Mouse (Mus musculus) heart, postnatal 14 days (tissue): Measurements from ENCODE around the gene Vtn. TPM values are rescaled to one million over a fixed set of nuclear protein-coding genes. Genes with fewer than 3 reads are reported as not detected.
"Not testable (repeated sequence)": the region's sequence is repeated elsewhere in the genome, so short reads cannot be mapped to it uniquely, and the experiment has no call there.

Experiments
- DNase-seq, 2 experiments: peaks; one replicate each; pipeline ENCODE4 v3.0.0; 2021 to 2022
- intact Hi-C: fragments of 180-260 bp; cut with DNase I; formaldehyde crosslinking; loops from one replicate; pipeline ENCODE4 v1.15.1; 2025
- total RNA-seq, 2 experiments: library from RNA; stranded (reverse); gene quantifications; 2 replicates each; pipeline ENCODE4 v1.2.3; 2021

The Vtn gene
- total RNA-seq, 2 experiments from 2014 or later: 32.0 to 36.5 TPM

GRCm38 (mm10) chr11:78528714-78529113, 29.8 kb downstream of the Vtn start:
- no peak for DNase-seq
- intact Hi-C loops: no loop called here

- DNase-seq: no peak
- intact Hi-C loops: no loop called here
These were observed 31.1 kb downstream of the Vtn start for GRCm38 (mm10) chr11:78530001-78530400.

- DNase-seq: peak; percentile 64 to 73
- intact Hi-C loops: no loop called here
These were observed 32.2 kb downstream of the Vtn start for GRCm38 (mm10) chr11:78531046-78531445.

- intact Hi-C loops, DNase-seq: not testable (repeated sequence)
These were observed 32.6 kb downstream of the Vtn start for GRCm38 (mm10) chr11:78531515-78531914.

- intact Hi-C loops: no loop called here
- DNase-seq: no peak
These were observed 35.6 kb downstream of the Vtn start for GRCm38 (mm10) chr11:78534516-78534915.

- intact Hi-C loops: no loop called here
- peak; percentile 31 to 33 for DNase-seq
These were observed 36.6 kb downstream of the Vtn start for GRCm38 (mm10) chr11:78535376-78536079.

GRCm38 (mm10) chr11:78536080-78536689, 37.3 kb downstream of the Vtn start, which contains the start of the genes Tnfaip1 and Ift20:
TSS of gene Tnfaip1 (minus strand) at chr11:78536332.
TSS of gene Ift20 (plus strand) at chr11:78536361.
- peak; percentile 93 to 95 for DNase-seq
- intact Hi-C loops: no loop called here

GRCm38 (mm10) chr11:78536690-78537084, 37.8 kb downstream of the Vtn start:
- intact Hi-C loops: no loop called here

GRCm38 (mm10) chr11:78540358-78540757, 41.5 kb downstream of the Vtn start:
- DNase-seq: no peak
- intact Hi-C loops: no loop called here

More at GRCm38 (mm10) chr11:78536690-78537084, 37.8 kb downstream of the Vtn start:
- DNase-seq: no peak

GRCm38 (mm10) chr11:78544449-78545111, 45.7 kb downstream of the Vtn start:
- intact Hi-C loops: no loop called here
- no peak for DNase-seq

GRCm38 (mm10) chr11:78545181-78545580, 46.3 kb downstream of the Vtn start:
- no peak for DNase-seq
- intact Hi-C loops: no loop called here

GRCm38 (mm10) chr11:78547718-78548460, 49.0 kb downstream of the Vtn start:
- intact Hi-C loops: no loop called here
- no peak for DNase-seq

GRCm38 (mm10) chr11:78549491-78549987, 50.6 kb downstream of the Vtn start:
- DNase-seq: no peak
- intact Hi-C loops: no loop called here

- intact Hi-C loops: no loop called here
- peak; percentile 93 to 94 for DNase-seq
These were observed 51.5 kb downstream of the Vtn start, which contains the start of gene Tmem97 for GRCm38 (mm10) chr11:78550168-78551058. TSS of gene Tmem97 (minus strand) at chr11:78550777.

- intact Hi-C loops: no loop called here
- DNase-seq: no peak
These were observed 52.1 kb downstream of the Vtn start for GRCm38 (mm10) chr11:78551059-78551398.

Other genes with a start within 250 kb of the Vtn start
- 100 to 1,000 TPM; 184 to 186 TPM for gene 2610507B11Rik, start 237.3 kb upstream of the Vtn start, total RNA-seq
- gene BC030499, start 208.2 kb upstream of the Vtn start, total RNA-seq: 1 to 10 TPM in 1 of 2 experiments, under 1 TPM in 1; 0.90 to 1.9 TPM
- 1 to 10 TPM; 2.2 to 4.2 TPM for gene Spag5, start 197.6 kb upstream of the Vtn start, total RNA-seq
- 1 to 10 TPM in 1 of 2 experiments, under 1 TPM in 1; 0.54 to 1.0 TPM for gene Aldoc, start 176.1 kb upstream of the Vtn start, total RNA-seq
- 10 to 100 TPM; 23.5 to 23.9 TPM for gene Pigs, start 170.7 kb upstream of the Vtn start, total RNA-seq
- gene Unc119, start 155.6 kb upstream of the Vtn start, total RNA-seq: 1 to 10 TPM; 5.9 to 6.3 TPM
- under 1 TPM in 1 of 2 experiments, not detected in 1; 0.24 TPM for gene Foxn1, start 112.5 kb upstream of the Vtn start, total RNA-seq
- gene Slc13a2, start 76.9 kb upstream of the Vtn start, total RNA-seq: not detected
- gene Slc46a1, start 33.4 kb upstream of the Vtn start, total RNA-seq: 1 to 10 TPM; 2.3 to 3.1 TPM
- under 1 TPM; 0.37 to 0.79 TPM for gene Sarm1, start 1.3 kb upstream of the Vtn start, total RNA-seq
- gene Sebox, start 4.4 kb downstream of the Vtn start, total RNA-seq: not detected
- gene Tmem199, start 13.1 kb downstream of the Vtn start, total RNA-seq: 10 to 100 TPM; 11.7 to 12.1 TPM
- 100 to 1,000 TPM; 153 to 155 TPM for gene Poldip2, start 13.1 kb downstream of the Vtn start, total RNA-seq
- gene Tnfaip1, start 37.2 kb downstream of the Vtn start, total RNA-seq: 10 to 100 TPM; 47.7 to 50.7 TPM
- gene Ift20, start 37.3 kb downstream of the Vtn start, total RNA-seq: 10 to 100 TPM; 48.4 to 50.0 TPM
- gene Tmem97, start 51.7 kb downstream of the Vtn start, total RNA-seq: 10 to 100 TPM in 1 of 2 experiments, 1 to 10 TPM in 1; 8.8 to 10.3 TPM
- gene Nlk, start 198.3 kb downstream of the Vtn start, total RNA-seq: 10 to 100 TPM; 14.4 to 16.3 TPM